Comparison of ENCODE assay signal across 13 mouse cellular contexts in the genomic region with DNA sequence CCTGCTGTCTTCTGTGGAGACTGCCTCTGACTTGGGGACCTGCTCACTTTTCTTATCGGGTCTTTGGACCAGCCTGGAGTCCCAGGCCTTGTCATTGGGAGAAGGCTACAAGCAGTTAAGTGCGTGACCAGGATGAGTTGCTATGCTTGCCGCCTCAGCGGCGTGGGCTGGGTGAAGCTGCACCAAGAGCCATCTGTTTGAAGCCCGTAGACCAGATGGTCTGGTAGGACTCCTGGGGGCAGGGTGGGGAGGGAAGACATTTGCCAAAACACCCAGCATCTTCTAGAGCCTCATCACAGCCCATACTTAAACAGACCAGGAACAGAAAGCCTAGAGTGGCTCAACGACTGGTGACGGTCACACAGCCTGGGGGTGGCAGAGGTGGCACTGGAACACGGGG. TPM values are rescaled to one million over a fixed set of nuclear protein-coding genes. Genes with fewer than 3 reads are reported as not detected.
DNase-seq lines count a peak whose midpoint lies in the region.
"Had no signal": no experiment of that assay in that cellular context is flagged by ENCODE, and none has a peak within 500 bp of the region (broad histone marks: within the 10 kb centered on the region; RNA-seq: fewer than 3 reads in every experiment).

No protein-coding gene starts in this region.

- peak; percentile 20 for DNase-seq in adrenal gland, postnatal 14 days
- DNase-seq in adrenal gland, postnatal 4 days (ENCODE audit: low spot score in 2 of 2) = no peak
- peak; percentile 84 to 87 for DNase-seq in cerebellum, adult 18-20 months
- peak; percentile 72 to 86 for DNase-seq in frontal cortex, adult 2 months (ENCODE audit: extremely low spot score in 1 of 2, low spot score in 1 of 2)
- DNase-seq in left cerebral cortex, postnatal 36 days (ENCODE audit: low spot score in 2 of 2) = peak; percentile 79 to 87
- no peak for DNase-seq in thymus, postnatal 14 days
- DNase-seq in liver = no peak
- DNase-seq in retina, postnatal 1 day = no peak
- DNase-seq: adrenal gland, adult 8-10 months; kidney, adult 18-20 months had no signal

- intact Hi-C loops in left cerebral cortex, postnatal 36 days (cut with DNase I) = loop anchor here (2.0 kb wide), 1 partner anchor 24 kb away; a partner anchor contains a TSS

RNA-seq across cellular contexts. Expression of a gene that starts 24.9 kb away (rescaled TPM):
- total RNA-seq in adrenal gland, postnatal 14 days (2021) = 6.5 and 8.9 TPM in 2 replicates
- total RNA-seq in adrenal gland, postnatal 4 days (2021) = 10 to 100 TPM; 12.8 to 12.9 TPM
- polyA plus RNA-seq in frontal cortex, adult 2 months (2012; rRNA removed) = 354 and 368 TPM in 2 replicates
- total RNA-seq in left cerebral cortex, postnatal 36 days (2021) = 100 to 1,000 TPM; 464 to 526 TPM
- polyA plus RNA-seq: erythroblast, embryonic 14.5 days; liver, adult 2 months; thymus, postnatal 0 days had no signal

Comparison
In these comparisons a context has a peak if more than half of its experiments do, and no peak if none do; other contexts are left out.
1. DNase-seq: peak in adrenal gland, postnatal 14 days (single experiment), cerebellum, adult 18-20 months (2 of 2), frontal cortex, adult 2 months (2 of 2) and left cerebral cortex, postnatal 36 days (2 of 2); none in adrenal gland, postnatal 4 days (0 of 2), thymus, postnatal 14 days (single experiment), liver (single experiment) and retina, postnatal 1 day (single experiment).
2. RNA of a gene that starts 24.9 kb away (total RNA-seq): 464 to 526 TPM in left cerebral cortex, postnatal 36 days; 12.8 to 12.9 TPM in adrenal gland, postnatal 4 days and 6.5 to 8.9 TPM in adrenal gland, postnatal 14 days; every median in the first group is over 10 times any median in the second.